Comparison of ENCODE assay signal across 13 mouse cellular contexts in the genomic region with DNA sequence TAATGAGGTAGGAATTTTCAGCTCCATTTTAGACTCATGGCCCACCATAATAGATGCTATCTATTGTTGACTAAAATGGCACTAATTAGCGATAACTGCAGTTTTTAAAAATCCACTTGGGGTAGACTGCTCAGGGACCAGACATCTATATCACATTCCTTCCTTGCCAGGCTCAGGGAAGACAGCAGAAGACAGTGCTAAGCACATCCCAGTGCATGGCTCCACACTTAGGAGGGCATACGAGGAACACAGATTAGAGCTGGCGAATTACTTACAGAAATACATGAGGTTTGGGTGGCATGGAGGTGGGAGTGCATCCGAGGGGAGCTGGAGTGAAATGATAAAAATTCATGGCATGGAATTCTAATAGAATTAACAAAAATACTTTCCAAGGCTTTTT.
"Had no signal": no experiment of that assay in that cellular context is flagged by ENCODE, and none has a peak within 500 bp of the region (broad histone marks: within the 10 kb centered on the region; RNA-seq: fewer than 3 reads in every experiment).

No protein-coding gene starts in this region.

- H3K36me3 ChIP-seq: midbrain, embryonic 12.5 days; neural tube, embryonic 12.5 days; stomach, embryonic 15.5 days had no signal

- H3K4me1 ChIP-seq: neural tube, embryonic 12.5 days; stomach, embryonic 15.5 days had no signal

- DNase-seq: lung, adult 18-20 months; lung, postnatal 10 days; lung, postnatal 4 days; right cerebral cortex, postnatal 14 days; thymus, adult 2 months; thymus, postnatal 25 days; thymus, postnatal 4 days had no signal

- H3K27ac ChIP-seq: liver, embryonic 14.5 days; midbrain, embryonic 12.5 days; neural tube, embryonic 12.5 days; stomach, embryonic 15.5 days; stomach, postnatal 0 days had no signal

- H3K4me2 ChIP-seq: lung, embryonic 14.5 days; midbrain, embryonic 12.5 days; neural tube, embryonic 12.5 days; stomach, embryonic 15.5 days had no signal

- H3K9ac ChIP-seq: liver, embryonic 14.5 days; lung, embryonic 14.5 days; midbrain, embryonic 12.5 days; neural tube, embryonic 12.5 days; stomach, embryonic 15.5 days had no signal

- H3K27me3 ChIP-seq: midbrain, embryonic 12.5 days; neural tube, embryonic 12.5 days; stomach, embryonic 15.5 days had no signal

- H3K4me3 ChIP-seq: midbrain, embryonic 12.5 days; neural tube, embryonic 12.5 days; stomach, embryonic 15.5 days had no signal

- H3K9me3 ChIP-seq: midbrain, embryonic 12.5 days; neural tube, embryonic 12.5 days; stomach, embryonic 15.5 days had no signal
